Mouse (Mus musculus) layer of hippocampus, adult 9-10 months (tissue): ENCODE measurements around the gene Il31ra.

Source experiments
- DNase-seq: peaks from one replicate; pipeline ENCODE4 v3.0.0; 2022; ENCODE audit warnings: low spot score

The Il31ra gene

GRCm38 (mm10) chr13:112560554-112561138 lies 33.5 kb downstream of the Il31ra start:
- DNase-seq = no peak

DNA sequence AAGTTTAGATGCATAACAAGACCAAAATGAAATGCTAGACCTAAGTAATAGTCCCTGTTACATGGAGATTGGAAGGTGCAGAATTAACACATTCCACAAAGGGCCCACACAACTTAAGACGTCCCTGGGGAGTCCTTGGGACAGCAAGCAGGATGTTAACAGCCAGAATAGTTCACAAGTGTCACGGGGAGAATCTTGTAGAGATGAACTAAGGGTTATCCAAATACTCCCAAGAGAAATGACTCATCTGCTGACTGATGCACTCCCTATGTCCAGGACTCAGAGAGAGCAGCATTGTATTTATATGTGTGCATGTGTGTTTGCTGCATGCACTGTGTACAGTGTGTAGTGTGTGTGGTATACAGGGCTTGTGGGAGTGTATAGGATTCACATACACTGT lies 37.7 kb downstream of the Il31ra start:
- DNase-seq = no peak

DNA sequence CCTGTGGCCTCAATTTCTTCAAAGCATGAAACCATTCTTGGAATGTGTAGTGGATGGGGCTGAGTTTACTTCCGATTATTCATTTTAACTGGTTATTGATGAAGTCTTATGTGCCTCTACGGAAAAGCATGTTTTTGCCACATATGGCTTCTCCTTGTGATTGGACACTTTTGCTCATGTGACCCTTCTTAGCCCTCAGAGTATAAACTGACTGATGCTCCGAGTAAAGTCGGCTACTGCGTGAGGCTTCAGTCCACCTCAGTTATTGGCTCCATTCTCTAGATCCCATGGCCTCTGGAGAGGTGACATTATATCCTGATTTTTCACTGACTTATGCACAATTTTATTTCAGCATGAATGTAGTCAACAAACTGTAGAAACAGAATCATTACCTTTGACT lies 40.9 kb downstream of the Il31ra start:
- DNase-seq = no peak

- no peak for DNase-seq
Observed at GRCm38 (mm10) chr13:112551641-112552548, 42.3 kb downstream of the Il31ra start.

- DNase-seq = no peak
Observed at GRCm38 (mm10) chr13:112541223-112541975, 52.8 kb downstream of the Il31ra start.

DNA sequence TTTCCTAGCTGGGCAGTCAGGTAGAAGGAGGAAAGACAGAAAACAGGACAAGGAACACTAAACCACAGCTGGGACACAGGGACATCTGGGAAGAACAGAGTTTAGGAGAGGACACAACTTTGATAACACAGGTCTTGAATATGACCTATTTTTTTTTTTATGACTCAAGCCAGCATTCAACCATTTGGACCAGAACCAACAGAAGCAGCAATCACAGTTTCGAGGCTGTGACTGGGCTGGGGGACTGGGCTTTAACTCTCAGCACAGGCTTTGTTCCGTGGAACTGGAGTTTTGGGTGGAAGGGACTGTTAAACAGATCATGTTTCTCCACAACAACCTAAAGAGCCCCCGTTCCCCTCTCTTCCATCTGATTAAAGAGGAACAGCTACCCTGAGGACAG lies 53.5 kb downstream of the Il31ra start:
- no peak for DNase-seq

DNA sequence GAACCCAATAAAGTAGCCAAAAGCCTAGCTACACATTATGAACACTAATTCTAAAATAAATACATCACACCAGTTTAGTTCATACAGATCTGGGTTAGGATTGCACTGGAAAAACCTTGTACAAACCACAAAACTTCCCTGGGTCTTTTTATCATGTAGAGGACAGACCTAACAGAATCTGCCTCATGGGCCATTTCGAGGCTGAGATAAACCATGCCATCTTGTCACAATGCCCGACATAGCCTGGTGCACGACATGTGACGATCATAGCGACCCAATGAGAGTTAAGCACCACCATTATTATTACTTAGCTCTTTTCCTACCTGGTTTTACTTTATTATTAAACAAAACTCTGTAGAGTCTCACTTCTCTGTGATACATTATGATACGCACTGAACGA lies 57.1 kb downstream of the Il31ra start:
- DNase-seq = no peak

GRCm38 (mm10) chr13:112536611-112537010 lies 57.5 kb downstream of the Il31ra start:
- DNase-seq = no peak

DNA sequence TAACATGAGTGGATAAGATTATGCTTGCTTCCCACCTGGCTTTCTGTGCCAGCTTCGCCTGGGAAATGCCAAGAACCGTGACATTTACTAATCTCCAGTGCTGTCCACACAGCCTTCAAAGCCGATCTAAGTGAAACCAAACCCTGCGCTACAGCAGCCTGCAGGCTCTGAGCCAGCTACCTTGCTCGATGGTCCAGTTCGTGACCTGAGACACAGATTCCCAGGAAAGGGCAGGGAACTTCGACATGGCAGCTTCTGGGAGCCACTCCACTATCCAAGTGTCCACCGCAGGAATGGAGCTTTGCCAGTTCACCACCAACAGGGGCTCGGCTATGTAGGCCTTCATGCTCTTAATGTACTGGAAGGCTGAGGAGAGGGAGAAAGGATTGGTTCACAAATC lies 60.6 kb downstream of the Il31ra start:
- DNase-seq = no peak

- DNase-seq = no peak
Observed at GRCm38 (mm10) chr13:112532235-112532634, 61.9 kb downstream of the Il31ra start.

DNA sequence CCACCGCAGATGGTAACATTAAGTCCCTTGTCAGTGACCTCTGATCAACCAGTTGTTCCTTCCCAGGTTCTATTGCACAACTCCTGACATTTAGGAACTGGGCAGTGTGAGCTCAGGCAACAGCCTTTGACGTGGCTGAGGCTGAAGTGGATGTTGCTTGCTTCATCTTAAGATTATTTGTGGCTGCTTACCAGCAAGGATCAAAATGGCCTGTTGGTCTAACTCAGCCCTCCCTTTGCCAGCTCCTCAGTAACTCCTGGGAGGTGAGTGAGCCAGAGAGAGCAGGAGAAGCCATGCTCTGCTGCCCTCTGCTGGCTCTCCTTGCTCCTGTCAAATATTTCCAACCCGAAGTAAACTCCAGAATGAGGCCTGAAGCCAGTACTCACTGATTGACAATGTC lies 64.3 kb downstream of the Il31ra start:
- peak; percentile 56 for DNase-seq

GRCm38 (mm10) chr13:112527186-112527585 lies 67.0 kb downstream of the Il31ra start:
- no peak for DNase-seq

- DNase-seq = no peak
Observed at GRCm38 (mm10) chr13:112523346-112523970, 70.7 kb downstream of the Il31ra start.

GRCm38 (mm10) chr13:112522896-112523295 lies 71.3 kb downstream of the Il31ra start:
- no peak for DNase-seq

DNA sequence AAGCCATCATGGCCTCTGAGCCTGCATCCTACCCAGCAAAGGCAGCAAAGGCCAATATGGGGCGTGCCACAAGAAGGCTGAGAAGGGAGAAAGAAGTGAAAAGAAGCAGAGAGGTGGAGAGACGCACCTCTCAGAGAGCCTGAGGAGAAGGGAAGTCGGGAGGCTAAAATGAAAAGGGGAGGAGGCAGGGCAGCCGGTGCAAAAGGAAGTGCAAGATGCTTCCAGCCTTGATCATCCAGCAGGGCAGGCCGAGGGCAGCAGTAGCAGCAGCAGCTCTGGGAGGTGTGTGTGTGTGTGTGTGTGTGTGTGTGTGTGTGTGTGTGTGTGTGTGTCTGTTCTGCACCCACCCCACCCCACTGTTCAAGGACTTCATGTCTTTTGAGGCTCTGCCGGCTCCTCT lies 71.9 kb downstream of the Il31ra start:
- no peak for DNase-seq

GRCm38 (mm10) chr13:112514546-112514945 lies 79.6 kb downstream of the Il31ra start:
- no peak for DNase-seq

DNA sequence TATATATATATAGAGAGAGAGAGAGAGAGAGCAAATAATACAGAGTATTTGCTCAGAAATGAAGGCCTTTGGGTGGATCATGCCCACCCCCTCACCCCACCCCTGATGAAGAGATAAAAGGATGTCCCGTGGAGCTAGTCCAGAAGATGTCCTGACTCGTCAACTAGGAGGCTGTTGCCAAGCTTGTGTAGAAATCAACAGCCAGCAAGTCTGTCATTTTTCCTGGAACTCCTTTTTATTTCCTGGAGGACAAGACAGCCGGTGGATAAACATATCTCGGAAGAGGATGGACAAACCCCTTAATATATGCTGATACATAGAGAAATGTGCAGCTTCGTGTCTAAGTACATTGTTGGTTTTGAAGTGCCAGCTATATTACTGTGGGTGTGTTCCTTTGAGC lies 81.3 kb downstream of the Il31ra start:
- no peak for DNase-seq

- DNase-seq = no peak
Observed at GRCm38 (mm10) chr13:112511810-112512209, 82.3 kb downstream of the Il31ra start.

DNA sequence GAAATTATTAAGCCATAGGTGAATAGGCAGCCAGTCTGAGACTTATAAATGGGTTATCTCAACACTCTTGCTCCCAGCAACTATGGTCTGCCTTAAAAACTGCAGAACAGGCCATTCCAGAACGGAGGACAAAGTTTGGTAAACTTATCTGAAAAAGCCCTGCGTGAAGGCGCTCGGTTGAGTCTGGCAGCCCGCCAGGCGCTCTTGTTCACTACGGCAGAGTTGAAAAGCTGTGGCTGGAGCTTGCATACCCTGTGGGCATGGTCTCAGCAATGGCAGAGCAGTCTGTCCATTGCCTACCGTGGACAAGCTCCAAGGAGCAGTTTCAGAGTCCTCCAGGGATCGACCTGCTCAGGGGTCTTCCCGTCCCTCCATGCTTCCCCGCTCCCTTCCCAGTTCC lies 82.9 kb downstream of the Il31ra start:
- no peak for DNase-seq

- no peak for DNase-seq
Observed at GRCm38 (mm10) chr13:112510437-112511212, 83.5 kb downstream of the Il31ra start.

DNA sequence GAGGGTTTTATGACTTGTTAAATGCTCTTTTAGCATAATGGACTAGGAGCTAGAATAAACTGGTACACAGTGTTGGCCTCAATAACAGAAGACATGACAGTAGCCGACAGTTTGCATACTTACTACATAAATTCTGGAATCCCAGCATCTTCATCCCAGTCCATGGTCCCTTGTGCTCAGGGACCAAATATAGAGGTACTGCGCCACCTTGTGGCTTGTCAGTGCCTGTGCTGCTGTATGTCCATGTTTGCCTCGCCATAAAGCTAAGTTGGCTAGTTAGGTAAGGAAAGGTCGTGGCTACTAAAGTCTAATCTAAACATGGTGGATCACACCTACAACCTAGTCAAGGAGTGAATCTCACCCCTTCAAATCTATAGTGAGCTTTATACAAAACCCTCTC lies 84.7 kb downstream of the Il31ra start:
- peak; percentile 52 for DNase-seq

GRCm38 (mm10) chr13:112508487-112508886 lies 85.7 kb downstream of the Il31ra start:
- no peak for DNase-seq
